Mouse (Mus musculus): ENCODE data around the gene Rxfp4.

Rxfp4 gene

GRCm38 (mm10) chr3:88654621-88655020 is 1.7 kb upstream of the Rxfp4 start:
- in situ Hi-C loops (cut with MboI; ENCODE audit: low pct_unique_long_range_greater_than_20kb in 1 of 2, low sequenced_read_pairs in 2 of 2, unreplicated experiment in 1 of 2), result no loop called here

GRCm38 (mm10) chr3:88653516-88654370 is 801 bp upstream of the Rxfp4 start:
- in situ Hi-C loops (cut with MboI; ENCODE audit: low pct_unique_long_range_greater_than_20kb in 1 of 2, low sequenced_read_pairs in 2 of 2, unreplicated experiment in 1 of 2), result no loop called here

- in situ Hi-C loops (cut with MboI; ENCODE audit: low pct_unique_long_range_greater_than_20kb in 1 of 2, low sequenced_read_pairs in 2 of 2, unreplicated experiment in 1 of 2), result no loop called here
Observed at GRCm38 (mm10) chr3:88651669-88652618, 998 bp downstream of the Rxfp4 start.

- in situ Hi-C loops (cut with MboI; ENCODE audit: low pct_unique_long_range_greater_than_20kb in 1 of 2, low sequenced_read_pairs in 2 of 2, unreplicated experiment in 1 of 2), result no loop called here
Observed at GRCm38 (mm10) chr3:88650713-88651504, 2.0 kb downstream of the Rxfp4 start.

GRCm38 (mm10) chr3:88649967-88650366 is 3.0 kb downstream of the Rxfp4 start:
- in situ Hi-C loops (cut with MboI; ENCODE audit: low pct_unique_long_range_greater_than_20kb in 1 of 2, low sequenced_read_pairs in 2 of 2, unreplicated experiment in 1 of 2), result no loop called here

GRCm38 (mm10) chr3:88649186-88649585 is 3.8 kb downstream of the Rxfp4 start:
- in situ Hi-C loops (cut with MboI; ENCODE audit: low pct_unique_long_range_greater_than_20kb in 1 of 2, low sequenced_read_pairs in 2 of 2, unreplicated experiment in 1 of 2), result no loop called here

- in situ Hi-C loops (cut with MboI; ENCODE audit: low pct_unique_long_range_greater_than_20kb in 1 of 2, low sequenced_read_pairs in 2 of 2, unreplicated experiment in 1 of 2), result no loop called here
Observed at GRCm38 (mm10) chr3:88648452-88649168, 4.3 kb downstream of the Rxfp4 start.

GRCm38 (mm10) chr3:88647779-88648413 is 5.0 kb downstream of the Rxfp4 start:
- in situ Hi-C loops (cut with MboI; ENCODE audit: low pct_unique_long_range_greater_than_20kb in 1 of 2, low sequenced_read_pairs in 2 of 2, unreplicated experiment in 1 of 2), result no loop called here

GRCm38 (mm10) chr3:88647076-88647475 is 5.9 kb downstream of the Rxfp4 start:
- in situ Hi-C loops (cut with MboI; ENCODE audit: low pct_unique_long_range_greater_than_20kb in 1 of 2, low sequenced_read_pairs in 2 of 2, unreplicated experiment in 1 of 2), result no loop called here

- in situ Hi-C loops (cut with MboI; ENCODE audit: low pct_unique_long_range_greater_than_20kb in 1 of 2, low sequenced_read_pairs in 2 of 2, unreplicated experiment in 1 of 2), result no loop called here
Observed at GRCm38 (mm10) chr3:88646426-88646995, 6.4 kb downstream of the Rxfp4 start.

- in situ Hi-C loops (cut with MboI; ENCODE audit: low pct_unique_long_range_greater_than_20kb in 1 of 2, low sequenced_read_pairs in 2 of 2, unreplicated experiment in 1 of 2), result no loop called here
Observed at GRCm38 (mm10) chr3:88645937-88646336, 7.0 kb downstream of the Rxfp4 start.

GRCm38 (mm10) chr3:88643078-88643477 is 9.9 kb downstream of the Rxfp4 start:
- in situ Hi-C loops (cut with MboI; ENCODE audit: low pct_unique_long_range_greater_than_20kb in 1 of 2, low sequenced_read_pairs in 2 of 2, unreplicated experiment in 1 of 2), result no loop called here

GRCm38 (mm10) chr3:88640676-88641075 is 12.3 kb downstream of the Rxfp4 start:
- in situ Hi-C loops (cut with MboI; ENCODE audit: low pct_unique_long_range_greater_than_20kb in 1 of 2, low sequenced_read_pairs in 2 of 2, unreplicated experiment in 1 of 2), result no loop called here

- in situ Hi-C loops (cut with MboI; ENCODE audit: low pct_unique_long_range_greater_than_20kb in 1 of 2, low sequenced_read_pairs in 2 of 2, unreplicated experiment in 1 of 2), result loop anchor here in 1 of 2 experiments (10.0 kb wide), 1 partner anchor 94 kb away; the partner anchor contains the start of gene Rab25
Observed at GRCm38 (mm10) chr3:88639239-88639638, 13.7 kb downstream of the Rxfp4 start.

- in situ Hi-C loops (cut with MboI; ENCODE audit: low pct_unique_long_range_greater_than_20kb in 1 of 2, low sequenced_read_pairs in 2 of 2, unreplicated experiment in 1 of 2), result loop anchor here in 1 of 2 experiments (10.0 kb wide), 1 partner anchor 92 kb away; the partner anchor contains the start of gene Rab25
Observed at GRCm38 (mm10) chr3:88637134-88637533, 15.8 kb downstream of the Rxfp4 start.

- in situ Hi-C loops (cut with MboI; ENCODE audit: low pct_unique_long_range_greater_than_20kb in 1 of 2, low sequenced_read_pairs in 2 of 2, unreplicated experiment in 1 of 2), result loop anchor here in 1 of 2 experiments (10.0 kb wide), 1 partner anchor 92 kb away; the partner anchor contains the start of gene Rab25
Observed at GRCm38 (mm10) chr3:88636555-88636986, 16.4 kb downstream of the Rxfp4 start.
